Mouse (Mus musculus) ES-CJ7 (cell line): Measurements from ENCODE around the gene Mpc2.

Experiments used
- DNase-seq: peaks from one replicate; pipeline ENCODE4 v3.0.0; 2011; ENCODE audit warnings: low read depth, low spot score

Mpc2 gene

DNA sequence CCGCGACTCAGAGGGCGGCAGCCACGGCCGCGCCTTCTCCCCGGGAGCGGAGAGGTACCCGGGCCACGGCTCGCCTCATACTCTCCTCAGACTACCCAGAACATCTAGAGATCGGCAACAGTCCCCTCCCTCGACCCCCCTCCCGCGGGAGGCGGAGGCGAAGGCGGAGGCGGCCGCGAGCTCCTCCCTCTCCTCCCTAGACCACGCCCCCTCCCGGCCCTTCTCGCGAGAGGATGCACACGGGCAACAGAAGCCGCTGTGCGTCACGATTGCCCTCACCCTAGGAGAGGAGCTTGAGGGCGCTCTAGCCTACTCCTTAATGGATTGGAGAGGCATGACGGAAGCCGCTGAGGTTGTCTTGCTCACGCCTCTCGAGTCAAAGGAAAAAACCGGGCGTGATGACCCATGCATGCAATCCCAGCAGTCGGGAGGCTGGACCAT lies at the start of gene Mpc2, which contains the start of gene Dcaf6:
Gene Mpc2 (plus strand): TSS at position 278 of the 441 bp plus-strand sequence.
Gene Dcaf6 (minus strand): TSS at position 116 of the 441 bp plus-strand sequence.
- DNase-seq: peak; percentile 99

GRCm38 (mm10) chr1:165421357-165421915 lies 39.0 kb upstream of the Mpc2 start:
- DNase-seq: no peak

GRCm38 (mm10) chr1:165426254-165426653 lies 34.2 kb upstream of the Mpc2 start:
- no peak for DNase-seq

GRCm38 (mm10) chr1:165432883-165433282 lies 27.6 kb upstream of the Mpc2 start:
- DNase-seq: no peak

DNA sequence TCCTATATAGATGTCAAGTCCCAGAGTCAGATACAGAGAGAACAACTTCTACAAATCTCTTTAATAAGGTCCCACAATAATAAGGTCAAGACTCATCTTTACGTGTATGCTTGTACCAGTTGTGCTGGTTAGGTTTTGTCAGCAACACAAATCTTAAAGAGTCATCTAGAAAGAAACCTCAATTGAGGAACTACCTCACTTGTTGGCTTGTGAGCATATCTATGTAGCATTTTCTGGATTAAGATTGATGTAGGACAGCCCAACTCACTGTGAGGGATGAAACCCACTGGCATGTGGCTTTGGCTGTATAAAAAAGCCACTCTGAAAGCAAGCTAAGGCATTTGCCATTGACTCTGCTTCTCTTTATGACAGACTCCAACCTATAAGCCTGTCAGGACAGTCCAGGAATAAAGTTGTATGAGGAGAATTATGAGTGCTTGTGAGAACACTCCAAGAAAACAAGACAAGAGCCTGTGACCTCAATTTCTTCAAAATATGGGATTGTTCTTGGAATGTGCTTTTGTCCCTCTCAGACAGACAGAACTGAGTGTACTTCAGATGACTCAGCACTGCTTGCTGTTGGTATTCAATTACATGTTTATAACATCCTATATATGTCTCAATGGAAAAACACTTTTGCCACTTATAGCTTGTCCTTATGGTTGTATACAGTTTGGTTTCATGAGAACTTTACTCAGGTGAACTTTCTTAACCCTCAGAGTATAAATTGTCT lies 22.0 kb upstream of the Mpc2 start:
- DNase-seq: no peak

- DNase-seq: no peak
These were observed 19.6 kb upstream of the Mpc2 start for GRCm38 (mm10) chr1:165440788-165441187.

GRCm38 (mm10) chr1:165441201-165441600 lies 19.2 kb upstream of the Mpc2 start:
- no peak for DNase-seq

DNA sequence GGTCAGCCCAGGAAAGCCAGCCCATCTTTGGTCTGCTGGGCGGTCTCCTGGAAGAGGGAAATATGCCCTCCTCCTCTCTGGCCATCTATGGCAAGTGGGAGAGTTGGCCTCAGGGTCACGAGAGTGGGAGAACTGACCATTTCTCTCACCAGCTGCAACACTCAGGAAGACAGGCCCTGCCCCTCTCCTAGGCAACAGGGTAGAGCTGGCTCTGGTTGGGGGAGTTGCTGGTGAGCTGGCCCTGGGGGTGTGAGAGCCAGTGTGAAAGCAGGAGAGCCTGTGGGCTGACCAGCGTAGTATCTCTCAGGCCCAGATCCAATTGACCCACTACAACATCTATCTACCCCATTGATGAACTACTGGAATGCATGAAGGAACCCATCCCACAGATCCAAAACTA lies 18.7 kb upstream of the Mpc2 start:
- no peak for DNase-seq

DNA sequence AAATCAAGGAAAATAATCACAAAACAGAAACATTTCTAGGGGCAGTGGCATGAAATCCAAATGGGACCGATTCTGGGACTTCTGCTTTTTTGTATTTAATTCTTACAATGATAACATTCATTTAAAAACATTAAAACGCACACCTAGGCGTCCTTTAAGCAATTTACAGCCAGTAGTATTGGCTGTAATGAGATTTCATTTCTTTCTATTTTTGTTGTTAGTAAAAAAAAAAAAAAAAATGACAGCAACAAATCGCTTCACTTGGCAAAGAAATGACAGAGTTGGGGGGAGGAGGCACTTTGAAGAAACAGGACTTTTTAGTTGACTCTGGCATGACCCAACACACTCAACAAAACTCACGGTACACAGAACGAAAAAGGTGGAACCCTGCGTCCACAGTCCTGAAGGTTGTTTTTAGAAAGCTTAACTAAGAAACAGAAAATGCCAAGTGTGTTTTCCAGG lies 1.4 kb upstream of the Mpc2 start:
- DNase-seq: no peak

DNA sequence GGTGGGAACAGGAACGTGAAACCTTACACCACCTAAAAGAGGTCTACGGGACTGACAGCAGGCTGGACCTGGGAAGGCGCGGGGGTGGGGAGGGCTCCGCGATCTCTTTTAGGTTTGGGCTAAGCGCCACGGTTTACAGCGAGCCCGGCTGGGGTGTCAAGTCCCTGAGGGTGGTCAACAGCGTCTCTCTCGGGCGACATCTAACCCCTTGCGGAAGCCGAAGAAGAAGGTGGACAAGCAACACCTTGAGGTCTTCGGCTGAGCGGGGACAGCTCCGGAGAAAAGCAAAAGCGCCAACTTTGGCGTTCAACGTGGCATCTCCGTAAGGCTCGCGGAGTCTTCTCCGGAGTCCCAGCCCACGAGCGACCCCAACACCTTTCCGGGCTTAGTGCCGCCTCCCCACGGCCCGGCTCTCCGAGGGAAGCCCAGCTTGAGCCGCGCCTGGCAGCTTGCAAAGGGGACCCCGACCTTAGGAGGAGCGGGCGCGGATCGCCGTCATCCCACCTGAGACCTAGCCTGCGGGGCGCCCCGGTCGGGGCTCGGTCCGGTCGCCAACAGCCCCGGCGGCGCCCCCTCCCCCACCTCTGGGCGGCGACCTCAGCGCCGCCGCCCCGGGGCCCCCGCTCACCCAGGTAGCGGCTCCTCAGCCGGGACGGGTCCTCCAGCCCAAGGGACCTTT lies 795 bp upstream of the Mpc2 start:
- peak; percentile 58 for DNase-seq

DNA sequence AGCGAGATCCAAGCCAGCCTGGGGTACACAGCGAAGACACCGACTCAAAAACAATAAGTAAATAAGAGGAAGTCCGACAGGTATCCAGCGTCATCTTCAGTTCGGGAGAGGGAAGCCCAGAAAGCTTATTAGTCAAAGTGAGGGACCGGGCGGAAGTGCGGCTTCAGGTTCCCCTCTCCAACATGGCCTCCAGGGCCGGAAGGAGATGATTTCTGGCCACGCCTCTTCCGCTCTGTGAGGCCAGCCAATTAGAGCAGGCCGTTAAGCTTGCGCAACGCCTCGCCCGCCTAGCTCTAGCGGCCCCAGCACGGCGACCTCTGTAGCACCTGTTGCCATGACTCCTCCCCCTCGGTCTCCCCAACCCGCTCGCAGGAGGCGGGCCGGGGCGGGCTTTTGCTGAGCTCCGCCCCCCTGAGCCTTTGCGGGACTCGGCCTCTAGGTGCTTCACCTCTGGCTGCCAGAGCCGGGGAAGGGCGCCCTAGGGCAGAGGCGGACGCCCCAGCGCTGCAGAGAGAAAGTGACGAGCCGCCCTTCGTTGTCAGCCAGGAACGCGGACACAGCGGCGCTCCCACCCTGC lies 452 bp downstream of the Mpc2 start:
- peak; percentile 100 for DNase-seq

DNA sequence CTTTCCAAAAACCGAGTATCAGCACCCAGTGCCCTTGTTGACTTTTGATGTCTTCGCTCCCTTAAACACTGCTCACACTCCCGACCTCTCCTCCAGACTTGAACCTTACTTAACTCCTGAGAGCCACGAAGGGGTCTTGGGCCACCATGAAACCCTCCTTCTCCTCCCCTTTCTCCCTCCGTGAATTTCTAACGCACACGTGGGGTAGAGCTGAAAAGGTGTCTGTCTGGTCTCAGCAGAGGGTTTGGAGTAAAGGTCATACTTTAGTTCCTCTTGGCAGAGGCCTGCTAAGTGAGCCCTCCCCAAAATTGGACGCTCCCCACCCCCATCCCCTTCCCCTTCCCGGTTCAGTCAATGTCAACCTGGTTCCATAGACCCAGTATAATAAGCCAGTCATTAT lies 1.2 kb downstream of the Mpc2 start:
- peak; percentile 34 for DNase-seq

GRCm38 (mm10) chr1:165462861-165463260 lies 2.4 kb downstream of the Mpc2 start:
- no peak for DNase-seq

- no peak for DNase-seq
These were observed 4.1 kb downstream of the Mpc2 start for GRCm38 (mm10) chr1:165464574-165464973.

DNA sequence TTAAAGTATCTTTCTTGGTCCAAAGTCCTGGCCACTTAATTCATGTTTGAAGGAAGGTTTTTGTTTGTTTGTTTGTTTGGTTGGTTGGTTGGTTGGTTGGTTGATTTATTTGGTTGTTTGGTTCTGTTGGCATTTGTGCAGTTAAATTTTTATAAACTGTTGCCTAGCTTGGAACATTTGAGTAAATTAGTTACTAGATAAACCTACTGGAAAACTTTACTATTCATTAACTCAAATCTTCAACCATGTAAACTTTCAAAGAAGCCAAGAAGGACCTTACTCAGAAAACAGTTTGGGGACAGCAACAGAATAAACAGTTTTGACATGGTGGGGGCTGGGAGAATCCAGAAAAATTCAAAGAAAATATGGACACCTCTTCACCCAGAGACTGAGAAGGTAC lies 8.5 kb downstream of the Mpc2 start:
- no peak for DNase-seq

- no peak for DNase-seq
These were observed 9.3 kb downstream of the Mpc2 start for GRCm38 (mm10) chr1:165469717-165470116.

DNA sequence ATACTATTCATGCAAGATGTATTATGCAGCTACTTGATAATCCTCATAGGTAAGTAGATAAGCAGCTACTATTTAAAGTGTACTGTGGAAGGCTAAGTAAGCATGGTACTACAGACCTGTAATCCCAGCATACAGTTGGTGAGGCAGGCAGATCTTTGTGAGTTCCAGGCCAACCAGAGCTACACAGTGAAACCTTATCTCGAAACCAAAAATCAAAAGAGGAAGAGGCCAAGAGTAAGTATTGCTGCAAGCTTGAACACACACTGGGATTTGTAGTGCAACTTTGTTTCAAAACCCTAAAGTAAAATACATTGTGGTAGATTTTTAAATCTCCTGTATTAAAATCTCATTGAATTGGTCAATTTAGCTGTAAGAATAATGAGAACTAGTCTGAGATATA lies 11.1 kb downstream of the Mpc2 start:
- no peak for DNase-seq

GRCm38 (mm10) chr1:165484688-165485233 lies 24.3 kb downstream of the Mpc2 start, which contains the start of gene Adcy10:
Adcy10 (plus strand) TSS chr1:165485183.
- peak; percentile 4 for DNase-seq

- DNase-seq: no peak
These were observed 25.7 kb downstream of the Mpc2 start for GRCm38 (mm10) chr1:165486108-165486507.

DNA sequence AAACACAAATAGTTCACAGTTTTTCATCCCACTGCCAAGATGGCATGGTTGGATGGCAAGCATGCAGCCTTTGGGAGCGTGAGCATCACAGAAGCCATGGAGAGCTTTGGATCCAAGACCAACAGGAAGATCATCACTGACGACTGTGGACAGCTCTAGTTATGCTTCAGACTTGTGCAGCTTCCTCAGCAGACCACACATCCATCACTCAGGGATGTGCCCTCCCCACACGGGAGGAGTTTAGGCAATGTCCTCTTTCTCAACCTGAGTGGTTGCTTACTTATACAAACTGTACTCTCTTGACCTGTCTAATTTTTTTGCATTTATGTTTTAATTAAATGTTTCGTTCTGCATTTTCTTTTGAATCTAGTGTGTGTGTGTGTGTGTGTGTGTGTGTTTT lies 28.8 kb downstream of the Mpc2 start:
- DNase-seq: no peak

- DNase-seq: no peak
These were observed 38.4 kb downstream of the Mpc2 start for GRCm38 (mm10) chr1:165498856-165499255.
